Mouse (Mus musculus): ENCODE results near the gene Dydc2. TPM values are rescaled to one million over a fixed set of nuclear protein-coding genes. Genes with fewer than 3 reads are reported as not detected.

The Dydc2 gene
- polyA plus RNA-seq, 1 experiment from 2014 or later = not detected

- 0 out of 2 replicates have a peak, but pooled peaks have one; percentile 18 for ATAC-seq (ENCODE audit: insufficient read depth)
- H3K9me3 ChIP-seq (replicated peaks) = no peaks in the 10 kb centered on the region
Observed at GRCm38 (mm10) chr14:41035146-41035798, 33.7 kb downstream of the Dydc2 start.

GRCm38 (mm10) chr14:41033135-41034110, 35.6 kb downstream of the Dydc2 start:
- 51% methylated on average over 13 of the region's 13 CpGs for WGBS (ENCODE audit: insufficient replicate concordance)
- no peaks in the 10 kb centered on the region for H3K36me3 ChIP-seq (replicated peaks)
- no peak; the same call in 1 of the 2 replicates for ATAC-seq (ENCODE audit: insufficient read depth)
- H3K9me3 ChIP-seq (replicated peaks) = no peaks in the 10 kb centered on the region
- no peak overlapping the region for H3K4me2 ChIP-seq
- no peak overlapping the region for H3K4me3 ChIP-seq (replicated peaks)
- no peak overlapping the region for H3K9ac ChIP-seq
- H3K27me3 ChIP-seq = no peaks in the 10 kb centered on the region
- H3K27ac ChIP-seq (replicated peaks) = no peak overlapping the region
- H3K4me1 ChIP-seq (replicated peaks) = peaks cover 11% of the 10 kb centered on the region; the same call in 1 of the 2 replicates

More at GRCm38 (mm10) chr14:41035146-41035798, 33.7 kb downstream of the Dydc2 start:
- 28% methylated on average over 6 of the region's 6 CpGs for WGBS (ENCODE audit: insufficient replicate concordance)
- no peak overlapping the region for H3K9ac ChIP-seq
- H3K4me1 ChIP-seq (replicated peaks) = peaks cover 7% of the 10 kb centered on the region; the same call in 1 of the 2 replicates
- no peaks in the 10 kb centered on the region; the same call in 1 of the 2 replicates for H3K27me3 ChIP-seq
- H3K36me3 ChIP-seq (replicated peaks) = no peaks in the 10 kb centered on the region
- no peak overlapping the region for H3K4me2 ChIP-seq
- no peak overlapping the region for H3K4me3 ChIP-seq (replicated peaks)
- H3K27ac ChIP-seq (replicated peaks) = no peak overlapping the region

DNA sequence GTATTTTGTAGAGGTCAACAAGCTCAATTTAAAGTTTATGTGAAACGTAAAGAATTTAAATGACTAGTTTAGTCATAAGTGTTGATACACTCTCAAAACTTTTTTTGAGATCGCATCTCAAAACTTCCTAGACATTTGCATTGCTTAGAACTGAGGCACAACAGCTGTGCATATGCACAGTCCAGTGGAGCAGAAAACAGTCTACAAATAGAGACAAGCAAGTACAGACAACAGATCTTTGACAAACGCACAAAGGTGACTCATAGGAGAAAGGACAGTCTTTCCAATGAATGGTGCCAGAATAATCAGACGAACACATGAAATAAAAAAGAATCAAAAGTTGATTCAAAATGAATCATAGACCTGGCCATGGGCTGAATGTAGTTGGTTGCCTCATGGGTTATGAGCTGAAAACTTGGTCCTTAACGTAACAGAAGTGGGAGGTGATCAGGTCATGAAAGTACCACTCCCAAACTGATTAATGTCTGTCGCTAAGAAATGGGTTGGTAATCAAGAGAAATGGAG, 38.0 kb downstream of the Dydc2 start:
- Histone ChIP-seq H3K4me3 (replicated peaks) (no peak overlapping the region), H3K27ac (replicated peaks) (no peak overlapping the region), H3K4me2 (no peak overlapping the region), H3K27me3 (no peaks in the 10 kb centered on the region), H3K9me3 (replicated peaks) (no peaks in the 10 kb centered on the region), H3K36me3 (replicated peaks) (no peaks in the 10 kb centered on the region), H3K4me1 (replicated peaks) (peaks cover 23% of the 10 kb centered on the region), H3K9ac (no peak overlapping the region)
- 78% methylated on average over 6 of the region's 6 CpGs for WGBS (ENCODE audit: insufficient replicate concordance)
- no peak for ATAC-seq (ENCODE audit: insufficient read depth)

GRCm38 (mm10) chr14:41029303-41029702, 39.7 kb downstream of the Dydc2 start:
- WGBS (ENCODE audit: insufficient replicate concordance) = 54% methylated on average over 4 of the region's 4 CpGs
- no peak for ATAC-seq (ENCODE audit: insufficient read depth)
- no peak overlapping the region for H3K9ac ChIP-seq

DNA sequence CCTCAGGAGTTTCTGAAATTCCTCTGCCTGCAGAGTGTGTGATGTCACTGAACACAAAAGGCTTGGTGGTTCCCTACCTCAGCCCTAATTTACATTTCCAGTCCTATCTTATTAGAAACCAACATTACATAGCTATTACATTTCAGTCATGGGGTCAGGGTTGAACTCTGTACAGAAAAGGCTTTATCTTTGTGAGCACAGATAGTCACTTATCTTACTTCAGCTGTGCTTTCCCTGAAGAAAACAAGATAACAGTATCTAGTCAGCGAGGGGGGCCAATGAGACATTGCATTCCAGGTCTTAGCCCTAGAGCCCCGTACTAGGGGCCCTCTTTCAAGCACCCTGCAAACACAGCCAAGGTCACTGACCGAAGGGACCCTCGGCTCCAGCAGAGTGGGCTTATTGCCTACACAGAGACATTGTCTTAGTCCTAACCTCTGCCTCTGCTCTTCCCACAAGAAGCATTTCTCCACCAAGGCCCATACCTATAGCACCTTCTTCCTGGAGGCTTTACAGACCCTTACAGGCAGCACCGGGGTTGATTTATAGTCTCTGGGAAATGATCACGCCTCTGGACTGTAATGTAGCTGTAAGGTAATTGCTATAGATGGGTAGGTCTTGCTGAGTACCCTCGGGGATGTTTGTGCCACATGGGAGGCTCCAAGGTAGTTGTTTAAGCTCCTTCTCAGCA, 43.3 kb downstream of the Dydc2 start:
- peak; percentile 92 for ATAC-seq (ENCODE audit: insufficient read depth)
- Histone ChIP-seq H3K36me3 (replicated peaks) (no peaks in the 10 kb centered on the region), H3K27ac (replicated peaks) (peak overlapping the region; percentile 67), H3K4me3 (replicated peaks) (no peak overlapping the region), H3K27me3 (no peaks in the 10 kb centered on the region), H3K9ac (no peak overlapping the region; the same call in 1 of the 2 replicates), H3K4me1 (replicated peaks) (peaks cover 36% of the 10 kb centered on the region), H3K4me2 (peak overlapping the region; percentile 51), H3K9me3 (replicated peaks) (no peaks in the 10 kb centered on the region)
- WGBS (ENCODE audit: insufficient replicate concordance) = 27% methylated on average over 7 of the region's 7 CpGs

More at GRCm38 (mm10) chr14:41029303-41029702, 39.7 kb downstream of the Dydc2 start:
- Histone ChIP-seq H3K4me3 (replicated peaks) (no peak overlapping the region), H3K27ac (replicated peaks) (no peak overlapping the region), H3K36me3 (replicated peaks) (no peaks in the 10 kb centered on the region), H3K4me2 (no peak overlapping the region), H3K9me3 (replicated peaks) (no peaks in the 10 kb centered on the region), H3K4me1 (replicated peaks) (peaks cover 40% of the 10 kb centered on the region), H3K27me3 (no peaks in the 10 kb centered on the region)

DNA sequence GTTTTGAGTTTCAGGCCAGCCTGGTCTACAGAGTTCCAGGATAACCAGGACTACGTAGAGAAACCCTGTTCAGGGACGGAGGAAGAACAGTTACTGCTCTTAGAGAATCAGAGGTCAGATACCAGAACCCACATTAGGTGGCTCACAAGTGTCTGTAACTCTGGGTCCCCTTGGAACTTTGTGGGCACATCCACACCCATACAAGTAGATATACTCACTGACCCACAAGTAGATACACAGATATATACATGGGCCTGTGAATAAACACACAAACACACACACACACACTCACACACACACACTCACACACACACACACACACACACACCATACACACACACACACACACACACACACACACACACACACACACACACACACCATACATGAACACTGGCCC, 43.9 kb downstream of the Dydc2 start:
- Histone ChIP-seq H3K27ac (replicated peaks) (peak overlapping the region; percentile 59), H3K9me3 (replicated peaks) (no peaks in the 10 kb centered on the region), H3K4me3 (replicated peaks) (no peak overlapping the region), H3K4me1 (replicated peaks) (peaks cover 36% of the 10 kb centered on the region), H3K27me3 (no peaks in the 10 kb centered on the region), H3K4me2 (peak overlapping the region; percentile 51), H3K36me3 (replicated peaks) (no peaks in the 10 kb centered on the region), H3K9ac (no peak overlapping the region)
- 40% methylated on average over 2 of the region's 2 CpGs for WGBS (ENCODE audit: insufficient replicate concordance)
- peak; percentile 54; the same call in 1 of the 2 replicates for ATAC-seq (ENCODE audit: insufficient read depth)

- no peak for ATAC-seq (ENCODE audit: insufficient read depth)
- Histone ChIP-seq H3K9ac (no peak overlapping the region), H3K9me3 (replicated peaks) (no peaks in the 10 kb centered on the region), H3K27ac (replicated peaks) (no peak overlapping the region), H3K27me3 (no peaks in the 10 kb centered on the region; the same call in 1 of the 2 replicates), H3K4me3 (replicated peaks) (no peak overlapping the region), H3K4me1 (replicated peaks) (peaks cover 32% of the 10 kb centered on the region), H3K36me3 (replicated peaks) (no peaks in the 10 kb centered on the region), H3K4me2 (no peak overlapping the region)
- WGBS (ENCODE audit: insufficient replicate concordance) = 72% methylated on average over 3 of the region's 3 CpGs
Observed at GRCm38 (mm10) chr14:41021246-41021645, 47.8 kb downstream of the Dydc2 start.

- Histone ChIP-seq H3K27me3 (peaks cover 13% of the 10 kb centered on the region), H3K4me3 (replicated peaks) (no peak overlapping the region), H3K9me3 (replicated peaks) (no peaks in the 10 kb centered on the region), H3K36me3 (replicated peaks) (no peaks in the 10 kb centered on the region), H3K4me2 (no peak overlapping the region), H3K9ac (no peak overlapping the region), H3K27ac (replicated peaks) (no peak overlapping the region), H3K4me1 (replicated peaks) (peaks cover 38% of the 10 kb centered on the region)
- no peak for ATAC-seq (ENCODE audit: insufficient read depth)
- 5% methylated on average over 5 of the region's 5 CpGs for WGBS (ENCODE audit: insufficient replicate concordance)
Observed at GRCm38 (mm10) chr14:41017460-41017859, 51.5 kb downstream of the Dydc2 start.

DNA sequence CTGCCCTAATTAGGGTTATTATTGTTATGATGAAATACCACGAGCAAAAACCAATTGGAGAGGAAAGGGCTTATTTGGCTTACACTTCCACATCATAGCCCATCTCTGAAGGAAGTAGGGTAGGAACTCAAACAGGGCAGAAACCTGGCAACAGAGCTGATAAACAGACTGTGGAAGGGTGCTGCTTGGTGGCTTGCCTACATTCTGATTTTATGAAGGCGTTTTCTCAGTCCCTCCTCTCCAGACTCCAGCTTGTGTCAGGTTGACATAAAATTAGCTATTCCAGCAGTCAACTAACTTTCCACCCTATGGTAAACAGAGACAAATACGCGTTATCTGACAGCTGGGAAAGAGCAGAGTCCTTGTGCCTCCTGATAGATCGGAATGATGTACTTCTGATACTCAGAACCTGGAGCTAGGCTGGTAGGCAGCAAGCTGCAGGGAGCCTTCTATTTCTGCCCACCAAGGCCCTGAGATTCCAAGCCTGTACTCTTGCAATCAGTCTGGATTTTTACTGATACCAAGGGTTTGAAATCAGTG, 54.2 kb downstream of the Dydc2 start:
- H3K36me3 ChIP-seq (replicated peaks) = no peaks in the 10 kb centered on the region
- ATAC-seq (ENCODE audit: insufficient read depth) = no peak
- 0 out of 2 replicates have a peak overlapping the region, but pooled peaks have one; percentile 14 for H3K27ac ChIP-seq (replicated peaks)
- H3K9ac ChIP-seq = no peak overlapping the region
- peaks cover 65% of the 10 kb centered on the region for H3K4me1 ChIP-seq (replicated peaks)
- H3K27me3 ChIP-seq = peaks cover 13% of the 10 kb centered on the region
- H3K4me2 ChIP-seq = no peak overlapping the region
- H3K4me3 ChIP-seq (replicated peaks) = no peak overlapping the region
- no peaks in the 10 kb centered on the region for H3K9me3 ChIP-seq (replicated peaks)
- 47% methylated on average over 5 of the region's 5 CpGs for WGBS (ENCODE audit: insufficient replicate concordance)
